Mouse (Mus musculus) urinary bladder, adult 18-20 months (tissue): ENCODE data around the gene Gnb5.
"Not testable (repeated sequence)": the region's sequence is repeated elsewhere in the genome, so short reads cannot be mapped to it uniquely, and the experiment has no call there.

Source experiments
- DNase-seq, 2 experiments: peaks; one replicate each; pipeline ENCODE4 v3.0.0; 2022; ENCODE audit warnings: low spot score in 2 of 2, mixed read lengths in 2 of 2

The Gnb5 gene

GRCm38 (mm10) chr9:75361699-75362098 lies 55.6 kb downstream of the Gnb5 start:
- peak; percentile 62 to 67 for DNase-seq

- no peak for DNase-seq
Observed at GRCm38 (mm10) chr9:75362201-75362600, 56.1 kb downstream of the Gnb5 start.

GRCm38 (mm10) chr9:75363001-75363400 lies 56.9 kb downstream of the Gnb5 start:
- no peak for DNase-seq

- not testable (repeated sequence) for DNase-seq
Observed at GRCm38 (mm10) chr9:75363702-75364101, 57.6 kb downstream of the Gnb5 start.

- DNase-seq: no peak
Observed at GRCm38 (mm10) chr9:75365195-75365594, 59.1 kb downstream of the Gnb5 start.

GRCm38 (mm10) chr9:75366191-75366590 lies 60.1 kb downstream of the Gnb5 start:
- DNase-seq: no peak

GRCm38 (mm10) chr9:75368779-75369178 lies 62.7 kb downstream of the Gnb5 start:
- DNase-seq: no peak

- no peak for DNase-seq
Observed at GRCm38 (mm10) chr9:75375606-75376005, 69.5 kb downstream of the Gnb5 start.

GRCm38 (mm10) chr9:75376428-75376827 lies 70.3 kb downstream of the Gnb5 start:
- DNase-seq: no peak

- no peak for DNase-seq
Observed at GRCm38 (mm10) chr9:75378774-75379173, 72.7 kb downstream of the Gnb5 start.

- no peak for DNase-seq
Observed at GRCm38 (mm10) chr9:75382825-75383224, 76.7 kb downstream of the Gnb5 start.

GRCm38 (mm10) chr9:75383785-75384184 lies 77.7 kb downstream of the Gnb5 start:
- no peak for DNase-seq

- DNase-seq: no peak
Observed at GRCm38 (mm10) chr9:75384337-75384962, 78.4 kb downstream of the Gnb5 start.

- DNase-seq: no peak
Observed at GRCm38 (mm10) chr9:75385218-75385974, 79.3 kb downstream of the Gnb5 start.

GRCm38 (mm10) chr9:75393251-75393650 lies 87.2 kb downstream of the Gnb5 start:
- no peak for DNase-seq
